Mouse (Mus musculus) cerebellum, adult 9-11 months (tissue): ENCODE measurements around the gene Gm10277.
"Not testable (repeated sequence)": the region's sequence is repeated elsewhere in the genome, so short reads cannot be mapped to it uniquely, and the experiment has no call there.

Experiments
- DNase-seq: peaks from one replicate; pipeline ENCODE4 v3.0.0; 2022

Gm10277 gene

DNA sequence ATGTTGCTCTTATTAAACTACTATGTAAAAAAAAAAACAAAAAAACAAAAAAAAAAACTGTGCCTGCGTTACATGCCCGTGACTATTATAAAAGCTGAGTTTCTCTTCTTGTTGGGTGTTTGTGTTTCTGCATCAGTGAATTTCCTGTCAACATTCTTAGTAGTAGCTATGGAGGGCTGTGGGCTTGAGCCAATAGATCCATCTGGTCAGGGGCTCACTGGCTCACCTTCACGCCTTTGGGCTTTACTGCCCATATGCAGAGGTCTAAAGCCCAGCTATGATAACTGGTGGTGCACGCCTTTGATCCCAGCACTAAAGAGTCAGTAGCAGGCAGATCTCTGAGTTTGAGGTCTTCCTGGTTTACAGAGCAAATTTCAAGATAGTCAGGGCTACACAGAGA is 18.1 kb downstream of the Gm10277 start:
- DNase-seq = no peak

DNA sequence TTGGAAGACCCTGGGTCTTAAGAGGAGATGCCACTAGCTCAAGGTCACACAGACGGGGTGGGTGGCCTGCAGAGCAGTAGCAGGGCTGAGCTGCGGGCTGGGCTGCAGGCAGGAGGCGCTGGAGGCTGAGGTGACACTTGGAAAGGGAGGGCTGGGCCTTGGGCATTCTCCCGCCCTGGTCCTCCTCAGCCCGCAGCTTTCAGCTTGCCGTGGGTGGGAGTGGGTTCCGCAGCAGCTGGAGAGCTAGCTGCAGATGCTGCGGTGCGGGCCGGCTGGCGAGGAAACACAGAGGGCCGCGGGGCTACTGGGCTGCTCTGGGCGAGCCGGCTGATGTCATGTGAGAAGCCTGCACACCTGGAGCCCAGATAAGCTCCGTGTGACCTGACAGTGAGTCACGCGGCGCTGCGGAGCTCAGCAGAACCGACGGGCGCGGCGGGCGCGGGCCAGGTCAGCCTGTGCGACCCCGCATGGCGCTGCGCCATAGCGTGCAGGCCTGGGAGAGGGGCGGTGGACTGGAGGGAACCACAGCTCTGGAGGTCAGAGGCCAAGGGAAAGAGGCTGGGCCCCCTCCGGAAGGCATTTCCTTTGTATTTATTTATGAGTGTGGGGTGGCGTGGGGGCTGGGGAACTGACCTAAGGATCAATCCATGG is 21.1 kb downstream of the Gm10277 start:
- peak; percentile 55 for DNase-seq

DNA sequence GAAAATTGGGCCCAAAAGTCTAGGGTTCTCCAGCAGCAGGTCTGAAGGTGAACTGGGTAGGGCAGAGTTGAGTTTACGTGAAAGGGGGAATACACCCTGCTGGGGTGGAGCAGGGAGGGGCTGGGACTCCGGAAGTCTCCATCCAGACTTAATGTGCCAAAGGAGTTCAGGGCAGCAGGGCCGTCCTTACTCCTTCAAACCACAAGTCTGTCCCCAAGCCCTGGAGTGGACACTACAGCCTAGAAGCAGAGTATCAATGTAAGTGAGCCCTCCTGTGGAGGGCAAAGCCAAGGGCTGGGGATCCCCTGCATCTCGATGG is 22.1 kb downstream of the Gm10277 start:
- peak; percentile 52 for DNase-seq

DNA sequence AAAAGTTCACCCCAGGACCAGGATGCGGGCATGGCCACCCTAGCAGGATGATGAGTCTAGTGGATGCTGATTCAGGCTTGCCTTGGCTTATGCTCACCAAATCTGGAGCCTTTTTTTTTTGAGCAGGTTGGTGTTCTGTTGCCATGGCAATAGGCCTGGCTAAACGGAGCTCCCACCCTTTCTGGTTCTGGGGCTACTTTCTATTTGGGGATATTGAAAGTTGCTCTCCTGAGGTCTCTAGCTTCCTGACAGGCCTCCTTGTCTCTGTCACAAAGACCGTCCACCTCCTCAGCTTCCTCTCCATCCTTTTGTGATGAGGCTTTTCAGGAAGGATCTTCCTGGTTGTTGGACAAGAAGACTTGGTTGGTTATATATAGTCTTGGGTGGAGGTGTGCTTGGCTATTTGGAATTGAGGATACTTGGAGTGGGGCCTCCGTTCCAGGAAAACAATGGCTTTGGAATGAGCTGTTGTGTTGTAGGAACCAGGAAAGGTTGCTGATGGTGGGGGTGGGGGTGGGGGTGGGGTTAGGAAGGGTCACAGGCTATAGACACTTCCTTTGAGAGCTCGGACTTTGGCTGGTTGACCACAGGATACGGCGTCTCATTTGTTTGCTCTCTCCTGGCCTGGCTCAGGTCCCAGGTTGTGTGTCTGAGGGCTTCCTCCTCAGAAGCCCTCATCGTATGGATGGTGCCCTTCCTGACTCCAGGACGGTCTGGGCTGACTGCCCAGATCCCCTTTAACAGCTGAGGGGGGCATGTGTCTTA is 22.7 kb downstream of the Gm10277 start:
- DNase-seq = peak; percentile 46

DNA sequence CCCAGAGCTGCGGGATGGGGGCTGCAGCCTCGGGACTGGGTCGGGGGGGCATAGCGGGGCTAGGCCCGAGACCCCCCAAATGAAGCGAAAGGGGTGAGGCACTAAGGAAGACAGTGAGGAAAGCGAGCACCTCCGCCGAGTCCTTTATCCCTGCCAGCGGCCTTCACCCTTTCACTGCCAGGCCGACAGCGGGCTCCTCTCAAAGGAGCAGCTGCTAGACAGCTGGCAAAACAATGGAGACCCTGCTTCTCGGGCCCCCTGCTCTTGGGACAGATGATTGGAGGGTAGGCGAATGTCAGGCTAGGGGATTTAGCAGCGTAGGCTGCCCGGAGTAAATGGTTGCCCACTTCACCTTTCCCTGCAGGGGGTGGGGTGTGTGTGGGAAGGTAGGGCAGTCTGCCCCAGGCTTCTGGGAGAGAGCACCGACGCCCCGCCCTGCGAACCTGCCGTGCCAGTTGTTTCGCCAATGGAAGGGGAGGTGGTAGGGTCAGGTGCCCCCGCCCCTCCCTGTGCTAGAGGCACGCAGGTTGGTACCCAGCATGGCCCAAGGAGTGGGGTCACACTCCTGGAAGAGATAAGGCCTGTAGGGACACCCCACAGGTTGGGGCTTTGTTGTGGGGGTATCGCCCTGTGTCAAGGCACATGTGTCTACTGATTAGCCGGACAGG is 23.7 kb downstream of the Gm10277 start:
- DNase-seq = peak; percentile 77

DNA sequence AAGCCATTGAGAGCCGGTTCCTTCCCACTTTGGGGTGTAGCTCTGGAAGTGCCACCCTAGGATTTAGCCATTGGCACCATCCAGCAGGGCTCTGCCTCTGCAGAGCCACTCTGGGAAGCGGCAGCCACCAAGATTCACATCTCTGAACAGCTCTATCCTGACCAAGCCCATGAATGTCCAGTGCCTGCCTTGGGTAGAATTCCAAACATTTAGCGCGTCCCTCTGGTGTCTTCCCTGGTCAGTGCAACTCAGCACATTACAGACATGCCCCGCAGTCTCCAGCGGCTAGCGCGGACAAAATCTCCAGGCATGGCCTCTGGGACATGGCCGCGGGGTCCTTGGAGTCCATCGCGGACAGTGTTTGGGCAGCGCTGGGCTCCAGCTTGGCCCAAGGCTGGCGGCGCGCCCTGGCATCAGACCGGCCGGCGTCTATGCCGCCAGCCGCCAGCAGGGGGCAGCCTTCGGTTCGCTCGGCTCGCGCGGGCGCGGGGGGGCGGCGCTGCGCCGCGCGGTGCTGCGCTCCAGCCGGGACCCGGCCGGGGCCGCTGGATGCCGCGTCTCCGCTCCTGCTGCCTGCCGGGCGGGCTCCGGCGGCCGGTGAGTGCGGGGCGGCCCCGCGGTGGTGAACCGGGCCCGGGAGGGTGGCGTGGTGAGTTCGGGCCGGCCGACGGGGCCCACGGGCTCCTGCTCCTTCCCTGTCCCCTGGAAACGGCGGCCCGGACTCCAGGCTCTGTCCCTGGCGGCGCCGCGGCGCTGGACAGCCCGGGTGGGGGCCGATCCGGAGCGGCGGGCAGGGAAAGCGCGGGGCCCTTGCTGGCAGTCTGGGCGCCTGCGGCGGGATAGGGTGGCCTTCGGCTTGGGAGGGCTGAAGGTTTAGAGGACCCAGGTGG is 24.5 kb downstream of the Gm10277 start, which contains the start of gene Myo18a:
Gene Myo18a (plus strand): TSS at position 464 of the 890 bp plus-strand sequence.
- peak; percentile 83 for DNase-seq

DNA sequence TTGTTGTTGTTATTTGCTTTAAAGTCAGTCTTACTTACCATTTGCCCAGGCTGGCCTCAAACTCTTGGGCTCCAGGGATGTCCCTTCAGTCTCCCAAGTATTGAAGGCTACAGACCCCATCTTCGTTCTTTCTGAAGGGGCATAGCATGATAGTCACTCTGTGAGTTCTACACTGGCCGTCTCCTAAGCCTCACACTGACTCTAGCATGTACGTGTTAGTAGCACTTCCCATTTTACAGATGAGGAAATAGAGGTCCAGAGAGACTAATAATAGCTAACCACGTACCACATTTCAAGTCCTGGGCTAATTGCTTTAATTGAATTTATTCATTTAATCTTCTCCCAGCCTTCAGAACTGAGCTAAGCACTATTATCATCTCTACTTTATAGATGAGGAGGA is 27.5 kb downstream of the Gm10277 start:
- no peak for DNase-seq

DNA sequence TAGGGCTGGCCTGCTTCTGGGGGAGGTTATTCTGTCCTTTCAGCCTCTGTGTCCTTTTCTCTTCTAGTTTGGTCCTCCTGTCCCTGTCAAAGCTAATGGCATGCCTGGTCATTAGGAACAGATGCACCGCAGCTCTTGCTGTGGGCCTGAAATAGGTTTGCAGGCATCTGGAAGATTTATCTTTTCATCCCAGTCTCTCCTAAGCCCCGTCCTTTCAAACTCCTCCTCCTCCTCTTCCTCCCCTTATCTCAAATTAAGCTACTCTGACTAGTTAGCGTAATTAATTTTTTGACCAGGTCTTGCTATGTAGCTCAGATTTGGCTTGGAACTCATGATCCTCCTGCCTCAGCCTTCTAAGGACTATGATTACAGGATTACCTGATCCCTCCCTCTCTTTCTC is 34.1 kb downstream of the Gm10277 start:
- DNase-seq = no peak

DNA sequence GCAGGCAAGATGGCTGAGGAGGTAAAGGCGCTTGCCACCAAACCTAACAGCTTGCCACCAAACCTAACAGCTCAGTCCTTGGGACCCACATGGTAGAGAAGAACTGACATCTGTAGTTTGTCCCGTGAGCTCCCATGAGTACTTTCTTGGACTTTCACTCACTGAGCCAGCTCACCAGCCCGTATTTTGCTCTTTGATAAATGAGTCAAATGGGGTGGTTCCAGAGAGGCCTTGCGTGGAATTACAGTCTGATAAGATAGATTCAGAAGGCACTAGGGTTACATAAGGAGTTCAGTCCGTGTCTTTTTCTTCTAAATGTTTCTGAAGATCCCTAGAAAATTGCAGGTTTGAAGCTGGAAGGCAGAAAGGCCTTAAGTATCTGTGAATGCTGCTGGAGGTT is 35.0 kb downstream of the Gm10277 start:
- DNase-seq = no peak

DNA sequence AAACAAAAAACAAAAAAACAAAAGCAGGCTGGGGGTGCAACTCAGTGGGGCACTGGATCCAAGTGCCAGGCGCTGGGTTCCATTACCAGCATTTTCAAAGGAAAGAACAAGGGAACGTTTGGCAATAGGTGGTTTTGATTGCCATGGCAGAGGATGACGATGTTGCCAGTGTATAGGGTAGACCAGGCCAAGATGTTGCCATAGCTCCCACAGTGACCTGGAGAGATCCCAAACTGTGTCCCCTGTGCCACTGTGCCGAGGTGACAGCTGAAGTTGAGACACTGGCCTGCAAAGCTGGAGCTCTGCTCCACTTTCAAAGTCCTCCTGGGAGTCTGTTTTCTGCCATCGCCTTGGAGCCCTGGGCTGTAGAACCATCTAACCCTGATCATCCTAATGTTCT is 38.6 kb downstream of the Gm10277 start:
- DNase-seq = no peak

DNA sequence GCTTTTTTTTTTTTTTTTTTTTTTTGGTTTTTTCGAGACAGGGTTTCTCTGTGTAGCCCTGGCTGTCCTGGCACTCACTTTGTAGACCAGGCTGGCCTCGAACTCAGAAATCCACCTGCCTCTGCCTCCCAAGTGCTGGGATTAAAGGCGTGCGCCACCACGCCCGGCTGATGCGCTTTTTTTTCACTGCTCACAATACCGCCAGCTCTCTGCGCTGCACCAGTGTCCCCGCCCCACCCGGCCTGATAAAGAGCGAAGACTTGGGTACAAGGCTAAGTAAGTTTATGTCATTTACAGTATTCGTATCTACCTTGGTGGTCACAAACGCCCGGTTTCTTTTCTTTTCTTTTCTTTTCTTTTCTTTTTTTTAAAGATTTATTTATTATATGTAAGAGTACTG is 40.4 kb downstream of the Gm10277 start:
- DNase-seq = not testable (repeated sequence)

DNA sequence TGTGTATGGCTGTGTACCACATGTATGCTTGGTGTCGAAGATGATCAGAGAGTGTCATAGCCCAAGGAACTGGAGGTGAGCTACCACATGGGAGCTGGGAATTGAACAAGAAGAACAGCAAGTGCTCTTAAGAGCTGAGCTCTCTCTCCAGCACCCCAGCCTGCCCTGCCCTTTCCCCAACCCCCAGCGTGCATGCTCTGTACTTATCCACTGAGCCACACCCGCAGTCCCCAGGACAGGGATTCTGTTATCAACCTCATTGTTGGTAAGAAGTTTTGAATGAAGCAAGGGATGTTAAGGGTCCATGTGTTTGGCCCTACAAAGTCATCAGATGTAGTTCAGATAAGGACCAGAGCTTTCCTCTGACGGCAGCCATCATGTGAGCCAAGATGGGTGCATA is 40.9 kb downstream of the Gm10277 start:
- no peak for DNase-seq

DNA sequence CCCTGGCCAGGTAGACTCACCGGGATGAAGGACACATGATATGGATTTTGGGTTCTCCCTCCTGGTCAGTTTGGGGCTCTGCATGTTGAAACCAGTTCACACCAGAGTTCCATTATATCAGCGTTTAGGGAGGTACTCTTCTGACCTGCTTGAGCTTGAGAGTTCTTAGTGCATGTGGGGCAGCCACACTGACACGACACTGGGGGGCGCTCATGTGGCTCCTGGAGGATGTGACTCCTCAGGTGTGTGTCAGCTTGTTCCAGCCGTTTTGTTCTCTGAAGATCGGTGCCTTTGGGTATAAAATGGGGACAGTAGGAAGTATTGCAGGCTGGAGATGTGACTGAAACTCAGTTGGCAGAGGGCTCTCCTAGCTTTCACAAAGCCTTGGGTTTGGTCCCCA is 43.6 kb downstream of the Gm10277 start:
- peak; percentile 33 for DNase-seq

DNA sequence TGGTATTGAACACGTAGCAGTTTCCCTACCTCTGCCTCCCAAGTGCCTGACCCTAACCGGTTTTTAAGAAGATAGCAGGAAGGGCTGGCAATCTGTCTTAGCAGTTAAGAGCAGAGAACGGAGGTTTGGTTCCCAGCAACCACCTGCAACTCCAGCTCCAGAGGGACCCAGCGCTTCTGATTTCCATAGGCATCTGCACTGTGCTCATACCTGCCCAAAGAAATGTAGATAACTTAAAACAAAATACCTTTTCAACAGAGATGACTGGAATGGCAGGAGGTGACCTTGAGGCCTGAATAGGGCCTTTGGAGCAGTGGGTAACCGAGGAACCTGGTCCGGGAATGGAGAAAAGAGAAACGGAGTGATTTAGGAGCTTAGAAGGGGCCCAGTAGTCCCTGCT is 49.0 kb downstream of the Gm10277 start:
- DNase-seq = no peak

DNA sequence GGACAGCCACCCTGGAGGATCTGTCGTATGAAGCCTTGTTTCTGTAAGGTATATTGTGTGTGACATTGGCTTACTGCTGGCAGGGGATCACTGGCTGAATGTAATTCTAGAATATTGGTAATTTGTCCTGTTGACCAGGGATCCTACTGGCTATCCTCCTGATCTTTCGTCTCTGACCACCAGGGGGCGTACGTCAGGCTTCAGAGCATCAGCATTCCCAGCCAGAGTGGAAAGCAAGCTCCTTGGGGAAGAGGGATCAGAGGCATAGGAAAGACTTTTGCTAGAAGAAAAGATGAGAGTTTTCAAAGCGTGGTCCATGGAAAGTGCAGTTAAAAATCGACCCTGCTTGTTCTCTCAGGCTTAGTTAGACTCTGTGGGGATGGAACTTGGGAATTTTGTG is 50.3 kb downstream of the Gm10277 start:
- peak; percentile 80 for DNase-seq
